Mouse (Mus musculus) heart, postnatal 4 days (tissue): ENCODE measurements around the gene Prkag1. TPM values are rescaled to one million over a fixed set of nuclear protein-coding genes. Genes with fewer than 3 reads are reported as not detected.

Experiments used
- total RNA-seq, 2 experiments: library from RNA; stranded (reverse); gene quantifications; 2 replicates each; pipeline ENCODE4 v1.2.3; 2021

Prkag1 gene
- total RNA-seq, 2 experiments from 2014 or later, result 88.9 to 89.3 TPM

Other genes starting within 250 kb of the Prkag1 start
- gene Adcy6, start 221.4 kb downstream of the Prkag1 start, total RNA-seq, result 100 to 1,000 TPM; 141 to 152 TPM
- 10 to 100 TPM; 15.5 to 15.8 TPM for gene Cacnb3, start 200.7 kb downstream of the Prkag1 start, total RNA-seq
- gene Ddx23, start 168.6 kb downstream of the Prkag1 start, total RNA-seq, result 10 to 100 TPM; 57.6 to 59.6 TPM
- gene Rnd1, start 154.1 kb downstream of the Prkag1 start, total RNA-seq, result 1 to 10 TPM; 1.5 TPM
- under 1 TPM; 0.38 to 0.55 TPM for gene Ccdc65, start 123.3 kb downstream of the Prkag1 start, total RNA-seq
- 10 to 100 TPM; 11.0 to 12.8 TPM for gene Fkbp11, start 103.3 kb downstream of the Prkag1 start, total RNA-seq
- 10 to 100 TPM; 40.9 to 43.7 TPM for gene Arf3, start 68.3 kb downstream of the Prkag1 start, total RNA-seq
- gene Wnt10b, start 53.4 kb downstream of the Prkag1 start, total RNA-seq, result under 1 TPM; 0.36 to 0.50 TPM
- gene Wnt1, start 41.7 kb downstream of the Prkag1 start, total RNA-seq, result not detected
- gene Ddn, start 22.0 kb downstream of the Prkag1 start, total RNA-seq, result 1 to 10 TPM in 1 of 2 experiments, under 1 TPM in 1; 0.93 to 1.2 TPM
- gene Kmt2d, start 39.7 kb upstream of the Prkag1 start, total RNA-seq, result 10 to 100 TPM; 65.6 to 67.2 TPM
- 1 to 10 TPM; 2.0 TPM for gene Rhebl1, start 63.0 kb upstream of the Prkag1 start, total RNA-seq
- 1 to 10 TPM; 2.7 to 3.5 TPM for gene Dhh, start 67.0 kb upstream of the Prkag1 start, total RNA-seq
- gene Lmbr1l, start 86.7 kb upstream of the Prkag1 start, total RNA-seq, result 10 to 100 TPM; 14.1 to 15.9 TPM
- 100 to 1,000 TPM; 873 to 889 TPM for gene Tuba1b, start 103.0 kb upstream of the Prkag1 start, total RNA-seq
- gene Gm49450, start 122.0 kb upstream of the Prkag1 start, total RNA-seq, result not detected
- gene Tuba1a, start 122.2 kb upstream of the Prkag1 start, total RNA-seq, result 100 to 1,000 TPM; 435 TPM
- 100 to 1,000 TPM; 200 to 203 TPM for gene Tuba1c, start 198.4 kb upstream of the Prkag1 start, total RNA-seq
- 1 to 10 TPM in 1 of 2 experiments, under 1 TPM in 1; 0.60 to 1.3 TPM for gene Prph, start 223.7 kb upstream of the Prkag1 start, total RNA-seq
- gene Troap, start 243.1 kb upstream of the Prkag1 start, total RNA-seq, result 10 to 100 TPM; 17.8 to 18.7 TPM